Mouse (Mus musculus) limb, embryonic 12.5 days (tissue): ENCODE measurements around the gene Krt31. TPM values are rescaled to one million over a fixed set of nuclear protein-coding genes. Genes with fewer than 3 reads are reported as not detected.

Source experiments
- ATAC-seq: fragments of 200-750 bp; cut with Nextera tagmentation; 2 replicates; pipeline ENCODE4 v1.8.0; 2017; ENCODE audit warnings: low read depth, moderate TSS enrichment; ENCODE audit not compliant: insufficient number of reproducible peaks, insufficient read depth, low FRiP score, low TSS enrichment
- H3K27ac ChIP-seq: fragments of 300-500 bp; sonication (generic); 2 replicates; pipeline ENCODE4 v1.5.1; 2016; ENCODE audit warnings: mild to moderate bottlenecking, moderate library complexity
- H3K27me3 ChIP-seq: fragments of 300-500 bp; sonication (generic); 2 replicates; pipeline ENCODE4 v1.6.1; 2016; ENCODE audit warnings: mild to moderate bottlenecking, moderate library complexity
- H3K36me3 ChIP-seq: fragments of 300-500 bp; sonication (generic); 2 replicates; pipeline ENCODE4 v1.6.1; 2016; ENCODE audit warnings: mild to moderate bottlenecking, moderate library complexity
- H3K4me1 ChIP-seq: fragments of 300-500 bp; sonication (generic); replicated peaks from 2 replicates; pipeline ENCODE4 v1.6.1; 2016
- H3K4me2 ChIP-seq: fragments of 300-500 bp; sonication (generic); 2 replicates; pipeline ENCODE4 v1.6.1; 2016; ENCODE audit warnings: mild to moderate bottlenecking, moderate library complexity
- H3K4me3 ChIP-seq: fragments of 300-500 bp; sonication (generic); replicated peaks from 2 replicates; pipeline ENCODE4 v1.5.1; 2016; ENCODE audit warnings: mild to moderate bottlenecking
- H3K9ac ChIP-seq: fragments of 300-500 bp; sonication (generic); replicated peaks from 2 replicates; pipeline ENCODE4 v1.6.1; 2016; ENCODE audit warnings: mild to moderate bottlenecking, moderate library complexity
- H3K9me3 ChIP-seq: fragments of 300-500 bp; sonication (generic); 2 replicates; pipeline ENCODE4 v1.6.1; 2016; ENCODE audit warnings: mild to moderate bottlenecking, moderate library complexity
- WGBS: fragments of 180-500 bp; shearing (Covaris S2); methylation state at CpG from one replicate; pipeline ENCODE4 v1.1.7; 2016; 5-methylcytosine and 5-hydroxymethylcytosine counted together
- polyA plus RNA-seq: library from polyadenylated mRNA; unstranded; fragments of >200 nt; fragmentation: Nextera tagmentation; extraction: Ambion mirVana; gene quantifications from 2 replicates; pipeline ENCODE4 v1.2.1, GENCODE M21; 2016

The Krt31 gene
- not detected in 2 replicates for polyA plus RNA-seq

GRCm38 (mm10) chr11:100050451-100050850 lies at the start of gene Krt31:
Gene Krt31, minus strand, starts transcription at chr11:100050551.
- no peak within 1 kb of the TSS for H3K27ac ChIP-seq
- no peak for ATAC-seq
- 83% methylated on average over 3 of the region's 3 CpGs for WGBS

GRCm38 (mm10) chr11:100097819-100098218 lies 47.5 kb upstream of the Krt31 start:
- H3K4me2 ChIP-seq: no peak overlapping the region
- no peak overlapping the region for H3K4me3 ChIP-seq
- no peak overlapping the region for H3K27ac ChIP-seq
- 77% methylated on average over 9 of the region's 9 CpGs for WGBS
- peaks cover 5% of the 10 kb centered on the region; the same call in 1 of the 2 replicates for H3K27me3 ChIP-seq
- no peak for ATAC-seq
- H3K9me3 ChIP-seq: no peaks in the 10 kb centered on the region
- peaks cover 16% of the 10 kb centered on the region for H3K4me1 ChIP-seq
- no peak overlapping the region for H3K9ac ChIP-seq
- no peaks in the 10 kb centered on the region for H3K36me3 ChIP-seq

More at GRCm38 (mm10) chr11:100050451-100050850, at the start of gene Krt31:
- no peak within 1 kb of the TSS for H3K9ac ChIP-seq
- H3K9me3 ChIP-seq: no peaks in the 10 kb centered on the region
- H3K4me1 ChIP-seq: no peaks in the 10 kb centered on the region
- H3K27me3 ChIP-seq: no peaks in the 10 kb centered on the region
- no peaks in the 10 kb centered on the region for H3K36me3 ChIP-seq
- H3K4me2 ChIP-seq: no peak within 1 kb of the TSS
- no peak within 1 kb of the TSS for H3K4me3 ChIP-seq

- Histone ChIP-seq H3K27ac (no peak within 1 kb of the TSS), H3K9ac (no peak within 1 kb of the TSS), H3K36me3 (no peaks in the 10 kb centered on the region), H3K9me3 (no peaks in the 10 kb centered on the region), H3K4me1 (peaks cover 16% of the 10 kb centered on the region), H3K27me3 (peaks cover 5% of the 10 kb centered on the region; the same call in 1 of the 2 replicates), H3K4me2 (0 out of 2 replicates have a peak within 1 kb of the TSS, but pooled peaks have one; percentile 6), H3K4me3 (no peak within 1 kb of the TSS)
- no peak for ATAC-seq
- WGBS: 23% methylated on average over 9 of the region's 9 CpGs
These were observed 45.8 kb upstream of the Krt31 start, which contains the start of gene Krt35 for GRCm38 (mm10) chr11:100096141-100096540. Gene Krt35, minus strand, starts transcription at chr11:100096241.

GRCm38 (mm10) chr11:100088378-100089025 lies 38.2 kb upstream of the Krt31 start:
- Histone ChIP-seq H3K4me2 (no peak overlapping the region), H3K27ac (no peak overlapping the region), H3K27me3 (no peaks in the 10 kb centered on the region), H3K9ac (no peak overlapping the region), H3K4me3 (no peak overlapping the region), H3K4me1 (peaks cover 5% of the 10 kb centered on the region; the same call in 1 of the 2 replicates), H3K9me3 (0 out of 2 replicates have a peak, but pooled peaks cover 3% of the 10 kb centered on the region), H3K36me3 (no peaks in the 10 kb centered on the region)
- 63% methylated on average over 7 of the region's 7 CpGs for WGBS
- no peak for ATAC-seq

GRCm38 (mm10) chr11:100087861-100088260 lies 37.5 kb upstream of the Krt31 start, which contains the start of gene Krt32:
Gene Krt32, minus strand, starts transcription at chr11:100088226.
- no peak within 1 kb of the TSS for H3K4me3 ChIP-seq
- 87% methylated on average over 10 of the region's 10 CpGs for WGBS
- H3K9ac ChIP-seq: no peak within 1 kb of the TSS
- no peak within 1 kb of the TSS for H3K27ac ChIP-seq
- ATAC-seq: no peak
- no peak within 1 kb of the TSS for H3K4me2 ChIP-seq
- no peaks in the 10 kb centered on the region for H3K36me3 ChIP-seq
- 0 out of 2 replicates have a peak, but pooled peaks cover 3% of the 10 kb centered on the region for H3K9me3 ChIP-seq
- H3K27me3 ChIP-seq: no peaks in the 10 kb centered on the region
- H3K4me1 ChIP-seq: peaks cover 5% of the 10 kb centered on the region; the same call in 1 of the 2 replicates

GRCm38 (mm10) chr11:100073873-100074272 lies 23.5 kb upstream of the Krt31 start:
- no peak for ATAC-seq
- no peak overlapping the region for H3K4me2 ChIP-seq
- H3K36me3 ChIP-seq: no peaks in the 10 kb centered on the region
- H3K27ac ChIP-seq: no peak overlapping the region
- no peaks in the 10 kb centered on the region for H3K9me3 ChIP-seq
- H3K4me3 ChIP-seq: no peak overlapping the region
- 69% methylated on average over 1 of the region's 1 CpGs for WGBS
- H3K4me1 ChIP-seq: no peaks in the 10 kb centered on the region
- H3K9ac ChIP-seq: no peak overlapping the region
- no peaks in the 10 kb centered on the region for H3K27me3 ChIP-seq

- Histone ChIP-seq H3K9ac (no peak overlapping the region), H3K27me3 (no peaks in the 10 kb centered on the region), H3K27ac (no peak overlapping the region), H3K4me2 (no peak overlapping the region), H3K36me3 (no peaks in the 10 kb centered on the region), H3K4me3 (no peak overlapping the region), H3K4me1 (no peaks in the 10 kb centered on the region), H3K9me3 (no peaks in the 10 kb centered on the region)
- no peak for ATAC-seq
- WGBS: 84% methylated on average over 17 of the region's 17 CpGs
These were observed 17.1 kb upstream of the Krt31 start for GRCm38 (mm10) chr11:100067293-100068036.

GRCm38 (mm10) chr11:100066236-100067010 lies 16.1 kb upstream of the Krt31 start:
- H3K4me3 ChIP-seq: no peak overlapping the region
- no peak overlapping the region for H3K9ac ChIP-seq
- no peak overlapping the region for H3K27ac ChIP-seq
- no peaks in the 10 kb centered on the region for H3K27me3 ChIP-seq
- ATAC-seq: no peak
- WGBS: 82% methylated on average over 12 of the region's 12 CpGs
- no peaks in the 10 kb centered on the region for H3K36me3 ChIP-seq
- H3K9me3 ChIP-seq: no peaks in the 10 kb centered on the region
- H3K4me1 ChIP-seq: no peaks in the 10 kb centered on the region
- no peak overlapping the region for H3K4me2 ChIP-seq

GRCm38 (mm10) chr11:100058875-100059274 lies 8.5 kb upstream of the Krt31 start:
- no peaks in the 10 kb centered on the region for H3K9me3 ChIP-seq
- no peak for ATAC-seq
- no peaks in the 10 kb centered on the region for H3K4me1 ChIP-seq
- H3K27ac ChIP-seq: no peak overlapping the region
- no peak overlapping the region for H3K4me3 ChIP-seq
- WGBS: 75% methylated on average over 8 of the region's 8 CpGs
- no peaks in the 10 kb centered on the region for H3K36me3 ChIP-seq
- H3K9ac ChIP-seq: no peak overlapping the region
- H3K27me3 ChIP-seq: no peaks in the 10 kb centered on the region
- H3K4me2 ChIP-seq: no peak overlapping the region

- H3K4me1 ChIP-seq: no peaks in the 10 kb centered on the region
- WGBS: 74% methylated on average over 9 of the region's 9 CpGs
These were observed 5.6 kb upstream of the Krt31 start for GRCm38 (mm10) chr11:100055686-100056655.

More at GRCm38 (mm10) chr11:100055686-100056655, 5.6 kb upstream of the Krt31 start:
- H3K27ac ChIP-seq: no peak overlapping the region
- H3K27me3 ChIP-seq: no peaks in the 10 kb centered on the region
- H3K9me3 ChIP-seq: no peaks in the 10 kb centered on the region
- H3K4me2 ChIP-seq: no peak overlapping the region
- H3K36me3 ChIP-seq: no peaks in the 10 kb centered on the region
- no peak overlapping the region for H3K9ac ChIP-seq
- no peak for ATAC-seq
- no peak overlapping the region for H3K4me3 ChIP-seq
